ENCODE assay signal across 8 mouse cellular contexts in genomic region chr2:92185766-92186450, GRCm38 (mm10).
DNase-seq lines count a peak whose midpoint lies in the region; ATAC-seq lines count a peak whose summit lies in the region.

No protein-coding gene starts in this region.

- H3K36me3 ChIP-seq in lung, embryonic 16.5 days (ENCODE audit: control insufficient read depth, insufficient read depth, low read length): no peaks in the 10 kb centered on the region
- H3K36me3 ChIP-seq in forebrain, embryonic 11.5 days (ENCODE audit: control insufficient read depth, insufficient read depth, low read length): no peaks in the 10 kb centered on the region
- no peaks in the 10 kb centered on the region for H3K36me3 ChIP-seq in limb, embryonic 12.5 days
- H3K36me3 ChIP-seq in neural tube, embryonic 15.5 days: no peaks in the 10 kb centered on the region

- H3K4me3 ChIP-seq in lung, embryonic 16.5 days (ENCODE audit: low read length): peak overlapping the region; percentile 84
- peak overlapping the region; percentile 87 for H3K4me3 ChIP-seq in forebrain, embryonic 11.5 days (ENCODE audit: low read depth, low read length)
- peak overlapping the region; percentile 73 for H3K4me3 ChIP-seq in limb, embryonic 12.5 days (replicated peaks)
- peak overlapping the region; percentile 84 for H3K4me3 ChIP-seq in neural tube, embryonic 15.5 days (replicated peaks)

- no peaks in the 10 kb centered on the region for H3K27me3 ChIP-seq in lung, embryonic 16.5 days (ENCODE audit: control insufficient read depth, insufficient read depth, low read depth, low read length)
- no peaks in the 10 kb centered on the region for H3K27me3 ChIP-seq in forebrain, embryonic 11.5 days (ENCODE audit: control insufficient read depth, insufficient read depth, low read length)
- H3K27me3 ChIP-seq in limb, embryonic 12.5 days: no peaks in the 10 kb centered on the region
- no peaks in the 10 kb centered on the region for H3K27me3 ChIP-seq in neural tube, embryonic 15.5 days (replicated peaks)

- H3K9ac ChIP-seq in lung, embryonic 16.5 days (ENCODE audit: low read length): peak overlapping the region; percentile 89
- peak overlapping the region; percentile 94 for H3K9ac ChIP-seq in forebrain, embryonic 11.5 days (ENCODE audit: low read length)
- peak overlapping the region; percentile 90 for H3K9ac ChIP-seq in limb, embryonic 12.5 days (replicated peaks)
- H3K9ac ChIP-seq in neural tube, embryonic 15.5 days (replicated peaks): peak overlapping the region; percentile 82

- no peaks in the 10 kb centered on the region for H3K9me3 ChIP-seq in lung, embryonic 16.5 days (ENCODE audit: control insufficient read depth, low read length)
- H3K9me3 ChIP-seq in forebrain, embryonic 11.5 days (ENCODE audit: control insufficient read depth, low read length): no peaks in the 10 kb centered on the region
- no peaks in the 10 kb centered on the region for H3K9me3 ChIP-seq in limb, embryonic 12.5 days
- no peaks in the 10 kb centered on the region for H3K9me3 ChIP-seq in neural tube, embryonic 15.5 days (replicated peaks)

- ATAC-seq in lung, embryonic 16.5 days (ENCODE audit: low read depth): no peak
- no peak for ATAC-seq in forebrain, embryonic 11.5 days (replicated peaks; ENCODE audit: low FRiP score)
- no peak for ATAC-seq in limb, embryonic 12.5 days (ENCODE audit: insufficient number of reproducible peaks, insufficient read depth, low FRiP score, low TSS enrichment, low read depth)
- no peak for ATAC-seq in neural tube, embryonic 15.5 days (ENCODE audit: low FRiP score)

- peaks cover 20% of the 10 kb centered on the region for H3K4me1 ChIP-seq in lung, embryonic 16.5 days (replicated peaks; ENCODE audit: control insufficient read depth, insufficient read depth, low read length)
- peaks cover 6% of the 10 kb centered on the region; the same call in 1 of the 2 replicates for H3K4me1 ChIP-seq in forebrain, embryonic 11.5 days (replicated peaks; ENCODE audit: control insufficient read depth, insufficient read depth, low read length)
- H3K4me1 ChIP-seq in limb, embryonic 12.5 days (replicated peaks): peaks cover 34% of the 10 kb centered on the region
- peaks cover 45% of the 10 kb centered on the region for H3K4me1 ChIP-seq in neural tube, embryonic 15.5 days

- 10% methylated on average over 11 of the region's 11 CpGs for WGBS in lung, embryonic 16.5 days
- WGBS in forebrain, embryonic 11.5 days: 10% methylated on average over 11 of the region's 11 CpGs
- WGBS in limb, embryonic 12.5 days: 11% methylated on average over 11 of the region's 11 CpGs
- 4% methylated on average over 11 of the region's 11 CpGs for WGBS in neural tube, embryonic 15.5 days

- DNase-seq in lung, adult 18-20 months: no peak
- DNase-seq in forebrain, embryonic 11.5 days (ENCODE audit: low spot score): no peak
- DNase-seq in gastrocnemius, postnatal 14 days: no peak
- DNase-seq in cerebellum, postnatal 4 days (ENCODE audit: low spot score in 2 of 2): no peak
- no peak for DNase-seq in layer of hippocampus, postnatal 25 days (ENCODE audit: extremely low spot score in 1 of 2, low spot score in 1 of 2)

- H3K4me2 ChIP-seq in lung, embryonic 16.5 days (ENCODE audit: low read depth, low read length): peak overlapping the region; percentile 78
- H3K4me2 ChIP-seq in forebrain, embryonic 11.5 days (ENCODE audit: low read depth, low read length, severe bottlenecking): peak overlapping the region; percentile 88
- H3K4me2 ChIP-seq in limb, embryonic 12.5 days: peak overlapping the region; percentile 81
- peak overlapping the region; percentile 91 for H3K4me2 ChIP-seq in neural tube, embryonic 15.5 days

- intact Hi-C loops in gastrocnemius, postnatal 14 days (cut with DNase I; ENCODE audit: low total_unique reads): no loop called here

- peak overlapping the region; percentile 100 for H3K27ac ChIP-seq in lung, embryonic 16.5 days (ENCODE audit: low read length)
- H3K27ac ChIP-seq in forebrain, embryonic 11.5 days (ENCODE audit: low read depth, low read length): peak overlapping the region; percentile 100
- H3K27ac ChIP-seq in limb, embryonic 12.5 days: peak overlapping the region; percentile 100
- H3K27ac ChIP-seq in neural tube, embryonic 15.5 days (replicated peaks): peak overlapping the region; percentile 100
